Mouse (Mus musculus): ENCODE measurements around the gene Ripor2. TPM values are rescaled to one million over a fixed set of nuclear protein-coding genes. Genes with fewer than 3 reads are reported as not detected.

Gene Ripor2
- 2.9 and 4.2 TPM in 2 replicates for polyA plus RNA-seq (2015; fragmentation: Nextera tagmentation; extraction: Ambion mirVana)

GRCm38 (mm10) chr13:24581833-24582232, at the start of gene Ripor2:
Gene Ripor2, plus strand, starts transcription at chr13:24582189.

GRCm38 (mm10) chr13:24741028-24741427, 159.0 kb downstream of the Ripor2 start, which contains the start of gene Armh2:
Gene Armh2, plus strand, starts transcription at chr13:24741232.

GRCm38 (mm10) chr13:24761403-24762227, 179.6 kb downstream of the Ripor2 start, which contains the start of gene Gmnn:
Gene Gmnn, minus strand, starts transcription at chr13:24761923.

Other genes starting within 250 kb of the Ripor2 start
- not detected in 2 replicates for gene Armh2, start 159.0 kb downstream of the Ripor2 start, polyA plus RNA-seq (2015; fragmentation: Nextera tagmentation; extraction: Ambion mirVana)
- gene Gmnn, start 179.7 kb downstream of the Ripor2 start, polyA plus RNA-seq (2015; fragmentation: Nextera tagmentation; extraction: Ambion mirVana): 78.2 and 81.2 TPM in 2 replicates
- gene BC005537, start 219.5 kb downstream of the Ripor2 start, polyA plus RNA-seq (2015; fragmentation: Nextera tagmentation; extraction: Ambion mirVana): 14.3 and 17.0 TPM in 2 replicates
- gene Acot13, start 249.4 kb downstream of the Ripor2 start, polyA plus RNA-seq (2015; fragmentation: Nextera tagmentation; extraction: Ambion mirVana): 144 and 155 TPM in 2 replicates
- 34.5 and 49.6 TPM in 2 replicates for gene Tdp2, start 249.5 kb downstream of the Ripor2 start, polyA plus RNA-seq (2015; fragmentation: Nextera tagmentation; extraction: Ambion mirVana)

Measured in adrenal gland, postnatal 0 days (tissue).